Mouse (Mus musculus) kidney, embryonic 16.5 days (tissue): ENCODE measurements at regions not wholly inside any gene's neighbourhood (a gene's known extent, or its start where the extent isn't known, plus 50 kb on each side); places are given as distances from the start of the nearest gene placed in this dataset.

Source experiments
- ATAC-seq: fragments of 200-750 bp; cut with Nextera tagmentation; 2 replicates; pipeline ENCODE4 v1.8.0; 2017; ENCODE audit warnings: moderate TSS enrichment; ENCODE audit not compliant: low FRiP score, low TSS enrichment
- H3K27ac ChIP-seq: fragments of 300-500 bp; sonication (generic); 2 replicates; pipeline ENCODE4 v1.5.1; 2014; ENCODE audit warnings: low read length
- H3K27me3 ChIP-seq: fragments of 300-500 bp; sonication (generic); 2 replicates; pipeline ENCODE4 v1.6.1; 2014; ENCODE audit warnings: low read length, control low read depth, mixed read lengths; ENCODE audit not compliant: insufficient read depth
- H3K36me3 ChIP-seq: fragments of 300-500 bp; sonication (generic); 2 replicates; pipeline ENCODE4 v1.6.1; 2014; ENCODE audit warnings: low read length, control low read depth, mixed read lengths; ENCODE audit not compliant: insufficient read depth
- H3K4me1 ChIP-seq: fragments of 300-500 bp; sonication (generic); 2 replicates; pipeline ENCODE4 v1.6.1; 2014; ENCODE audit warnings: low read length, control low read depth, mixed read lengths; ENCODE audit not compliant: insufficient read depth
- H3K4me2 ChIP-seq: fragments of 300-500 bp; sonication (generic); replicated peaks from 2 replicates; pipeline ENCODE4 v1.6.1; 2014; ENCODE audit warnings: low read depth, low read length
- H3K4me3 ChIP-seq: fragments of 300-500 bp; sonication (generic); 2 replicates; pipeline ENCODE4 v1.5.1; 2014; ENCODE audit warnings: mild to moderate bottlenecking, low read length
- H3K9ac ChIP-seq: fragments of 300-500 bp; sonication (generic); replicated peaks from 2 replicates; pipeline ENCODE4 v1.6.1; 2014; ENCODE audit warnings: low read length
- H3K9me3 ChIP-seq: fragments of 300-500 bp; sonication (generic); 2 replicates; pipeline ENCODE4 v1.6.1; 2016; ENCODE audit warnings: low read length, control low read depth
- WGBS: fragments of 180-500 bp; shearing (Covaris S2); extraction: QIAGEN DNeasy Blood & Tissue Kit; methylation state at CpG from one replicate; pipeline ENCODE4 v1.1.7; 2014; 5-methylcytosine and 5-hydroxymethylcytosine counted together

DNA sequence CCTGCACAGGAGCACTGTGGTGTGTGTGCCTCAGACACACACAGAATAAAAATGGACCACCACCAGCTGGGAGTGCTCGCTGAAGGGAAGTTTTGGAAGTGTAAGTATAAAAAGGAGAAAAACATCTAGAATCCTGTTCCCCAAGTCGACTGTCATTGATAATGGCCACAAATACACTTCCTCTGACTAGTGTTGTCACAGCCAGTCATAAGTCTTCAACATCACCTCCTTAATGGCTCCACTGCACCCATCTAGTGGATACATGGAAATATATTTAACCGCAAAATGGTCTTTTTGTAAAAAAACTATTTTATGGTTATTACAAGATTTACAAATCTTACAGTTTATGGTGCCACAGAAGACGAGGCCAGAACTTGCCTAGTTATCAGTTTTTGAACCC is 73.7 kb upstream of the Slc34a2 start:
- H3K36me3 ChIP-seq, result no peaks in the 10 kb centered on the region
- no peaks in the 10 kb centered on the region for H3K9me3 ChIP-seq
- no peak overlapping the region for H3K27ac ChIP-seq
- no peak overlapping the region for H3K4me3 ChIP-seq
- H3K4me1 ChIP-seq, result no peaks in the 10 kb centered on the region
- no peak overlapping the region for H3K4me2 ChIP-seq
- ATAC-seq, result no peak
- 63% methylated on average over 4 of the region's 4 CpGs for WGBS
- no peaks in the 10 kb centered on the region for H3K27me3 ChIP-seq
- no peak overlapping the region for H3K9ac ChIP-seq

DNA sequence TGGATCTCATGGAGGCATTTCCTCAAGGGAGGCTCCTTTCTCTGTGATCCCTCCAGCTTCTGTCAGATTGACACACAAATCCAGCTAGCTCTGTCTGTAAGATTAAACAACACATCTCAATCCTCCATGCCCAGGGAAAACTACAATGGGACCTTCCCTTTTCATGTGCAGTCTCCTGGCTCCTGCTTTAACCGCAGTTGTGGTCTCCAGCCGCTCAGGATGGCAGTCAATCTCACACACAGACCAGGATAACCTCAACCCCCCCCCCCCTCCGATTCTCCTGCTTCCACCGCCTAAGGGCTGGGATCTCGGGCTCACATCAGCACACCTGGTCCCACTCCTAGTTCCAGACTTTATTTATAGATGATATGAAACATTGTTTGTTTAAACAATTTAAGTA is 66.1 kb upstream of the Slc34a2 start:
- H3K4me1 ChIP-seq, result no peaks in the 10 kb centered on the region
- H3K9ac ChIP-seq, result no peak overlapping the region
- ATAC-seq, result no peak
- H3K27me3 ChIP-seq, result no peaks in the 10 kb centered on the region
- H3K4me2 ChIP-seq, result no peak overlapping the region
- WGBS, result 58% methylated on average over 5 of the region's 5 CpGs
- H3K36me3 ChIP-seq, result no peaks in the 10 kb centered on the region
- no peak overlapping the region for H3K4me3 ChIP-seq
- no peaks in the 10 kb centered on the region for H3K9me3 ChIP-seq
- H3K27ac ChIP-seq, result no peak overlapping the region

DNA sequence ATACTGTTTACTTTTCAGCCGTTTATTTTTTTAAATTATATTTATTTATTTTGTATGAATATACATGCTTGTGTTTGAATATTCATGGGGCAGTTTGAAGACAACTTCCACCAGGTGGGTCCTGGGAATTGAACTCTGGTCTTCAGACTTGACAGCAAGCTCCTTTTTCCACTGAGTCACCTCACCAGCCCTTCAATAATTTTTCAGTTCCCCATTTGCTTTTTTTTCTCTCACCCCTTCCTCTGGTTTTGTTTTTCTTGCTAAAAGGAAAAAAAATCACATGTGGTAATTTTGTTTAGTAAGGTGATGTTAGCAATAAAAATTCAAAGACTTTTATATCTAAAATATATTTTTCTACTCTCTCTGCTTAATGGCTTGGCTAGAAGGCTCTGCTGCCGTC is 64.9 kb upstream of the Slc34a2 start:
- H3K4me1 ChIP-seq, result no peaks in the 10 kb centered on the region
- ATAC-seq, result no peak
- H3K4me3 ChIP-seq, result no peak overlapping the region
- no peaks in the 10 kb centered on the region; the same call in 1 of the 2 replicates for H3K9me3 ChIP-seq
- no peak overlapping the region for H3K9ac ChIP-seq
- H3K27me3 ChIP-seq, result no peaks in the 10 kb centered on the region
- 75% methylated on average over 2 of the region's 2 CpGs for WGBS
- no peaks in the 10 kb centered on the region for H3K36me3 ChIP-seq
- no peak overlapping the region for H3K4me2 ChIP-seq
- H3K27ac ChIP-seq, result no peak overlapping the region

DNA sequence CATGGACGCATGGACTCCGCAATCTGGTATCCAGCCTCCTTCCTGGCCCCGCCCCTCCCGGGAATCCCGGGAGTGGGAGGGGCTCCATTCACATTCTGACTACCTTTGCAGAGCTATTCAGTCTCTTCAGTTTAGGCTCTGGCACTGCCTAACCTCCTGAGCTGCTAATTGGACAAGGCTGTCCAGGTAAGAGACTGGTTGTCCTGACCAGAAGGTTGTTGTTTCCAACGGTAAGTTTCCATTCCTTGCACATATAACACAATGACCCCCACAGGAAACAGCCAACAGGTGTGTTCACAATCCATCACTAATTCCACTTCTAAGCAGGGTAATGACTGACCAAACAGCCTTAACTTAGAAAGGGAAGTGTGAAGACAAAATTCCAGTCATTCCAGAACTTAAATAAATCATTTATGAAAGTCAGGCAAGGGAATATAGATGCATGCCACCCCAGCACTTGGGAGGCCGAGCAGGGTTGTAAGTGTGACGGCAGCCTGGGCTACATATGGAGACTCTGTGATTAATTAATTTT is 62.3 kb upstream of the Slc34a2 start:
- ATAC-seq, result peak; percentile 82
- Histone ChIP-seq H3K9me3 (peaks cover 6% of the 10 kb centered on the region), H3K4me1 (0 out of 2 replicates have a peak, but pooled peaks cover 5% of the 10 kb centered on the region), H3K4me2 (no peak overlapping the region; the same call in 1 of the 2 replicates), H3K27me3 (no peaks in the 10 kb centered on the region), H3K36me3 (no peaks in the 10 kb centered on the region), H3K4me3 (no peak overlapping the region), H3K9ac (no peak overlapping the region), H3K27ac (0 out of 2 replicates have a peak overlapping the region, but pooled peaks have one; percentile 13)
- 56% methylated on average over 8 of the region's 8 CpGs for WGBS

DNA sequence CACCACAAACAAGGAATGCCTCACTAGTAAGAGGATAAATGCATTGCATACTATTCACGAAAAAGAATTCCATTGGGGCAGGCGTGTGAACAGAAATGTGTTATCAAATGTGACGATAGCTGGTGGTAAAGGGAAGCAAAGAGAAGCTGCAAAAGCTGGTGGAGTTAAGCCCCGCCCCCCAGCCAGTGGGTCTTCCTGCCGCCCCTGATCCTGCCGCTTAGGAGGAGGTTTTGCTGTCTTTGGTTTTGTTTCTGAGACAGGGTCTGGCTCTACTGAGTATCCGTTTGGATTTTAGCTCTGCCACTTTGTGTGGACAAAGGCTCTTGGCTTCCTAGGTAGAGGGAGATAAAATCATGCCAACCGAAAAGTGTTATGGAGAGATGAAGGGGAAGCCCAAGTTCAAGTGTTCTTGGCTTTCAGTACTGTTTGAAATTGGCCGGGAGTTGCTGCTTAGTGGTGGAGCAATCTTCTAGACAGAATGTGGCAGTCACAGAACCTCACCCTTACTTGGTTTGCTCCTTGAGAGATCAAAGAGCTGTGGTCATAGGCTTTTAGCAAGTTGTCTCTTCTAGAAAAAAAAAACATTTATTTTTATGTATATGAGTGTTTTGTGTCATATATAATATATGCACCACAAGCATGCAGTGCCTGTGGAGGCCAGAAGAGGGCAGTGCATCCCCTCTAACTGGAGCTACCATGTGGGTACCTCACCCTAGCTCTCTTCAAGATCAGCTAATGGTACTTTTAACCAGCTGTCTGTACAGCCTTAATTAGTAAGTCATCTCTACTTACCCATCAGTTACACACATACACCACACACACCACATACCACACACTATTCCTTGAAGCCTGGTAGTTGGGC is 59.8 kb upstream of the Slc34a2 start:
- Histone ChIP-seq H3K9ac (no peak overlapping the region), H3K4me3 (no peak overlapping the region), H3K36me3 (no peaks in the 10 kb centered on the region), H3K27ac (no peak overlapping the region), H3K4me2 (no peak overlapping the region), H3K27me3 (no peaks in the 10 kb centered on the region), H3K4me1 (0 out of 2 replicates have a peak, but pooled peaks cover 5% of the 10 kb centered on the region), H3K9me3 (peaks cover 6% of the 10 kb centered on the region)
- ATAC-seq, result no peak
- whole genome bisulfite sequencing, result 81% methylated on average over 9 of the region's 9 CpGs

DNA sequence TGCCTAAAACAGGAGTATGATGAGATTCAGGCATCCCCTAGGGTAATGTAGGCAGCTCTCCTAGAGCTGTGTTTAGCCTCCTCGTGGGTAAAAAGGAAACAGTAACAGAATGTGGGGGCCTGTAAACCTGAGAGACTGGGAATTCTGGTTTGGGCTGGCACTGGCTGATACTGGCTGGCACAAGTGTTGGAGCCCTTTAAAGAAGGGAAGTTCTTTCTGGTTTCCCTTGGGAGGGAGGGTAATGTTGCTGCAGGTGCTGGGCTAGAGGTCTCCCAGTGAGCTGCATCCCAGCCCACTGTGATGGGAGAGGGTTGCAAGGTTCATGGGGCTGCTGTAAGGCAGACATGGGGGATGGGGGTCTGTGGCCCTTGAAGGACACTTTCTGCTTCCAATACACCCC is 58.4 kb upstream of the Slc34a2 start:
- Histone ChIP-seq H3K27ac (peak overlapping the region; percentile 66), H3K9me3 (peaks cover 6% of the 10 kb centered on the region), H3K36me3 (no peaks in the 10 kb centered on the region), H3K4me2 (no peak overlapping the region), H3K27me3 (no peaks in the 10 kb centered on the region), H3K9ac (no peak overlapping the region), H3K4me1 (0 out of 2 replicates have a peak, but pooled peaks cover 5% of the 10 kb centered on the region), H3K4me3 (no peak overlapping the region)
- 26% methylated on average over 1 of the region's 1 CpGs for WGBS
- peak; percentile 39; the same call in 1 of the 2 replicates for ATAC-seq

DNA sequence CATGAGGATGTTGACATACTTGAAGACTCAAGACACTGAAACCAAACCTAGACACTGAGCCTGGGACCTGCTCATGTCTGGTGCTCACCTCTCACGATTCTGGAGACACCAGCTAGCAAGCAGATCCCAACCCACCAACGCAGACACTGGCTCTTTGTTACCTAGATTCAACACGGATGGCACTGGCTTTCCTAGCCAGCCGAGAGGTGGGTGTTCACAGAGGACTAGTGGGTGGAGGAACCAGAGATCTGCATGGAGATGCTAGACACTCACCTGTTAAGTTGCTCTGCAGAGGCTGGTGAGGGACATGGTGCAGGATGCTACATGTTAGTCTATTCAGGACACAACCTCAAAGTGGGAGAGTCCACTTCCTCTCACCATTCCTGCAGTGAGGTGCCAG is 55.8 kb upstream of the Slc34a2 start:
- H3K4me1 ChIP-seq, result 0 out of 2 replicates have a peak, but pooled peaks cover 5% of the 10 kb centered on the region
- 86% methylated on average over 4 of the region's 4 CpGs for WGBS
- no peak overlapping the region for H3K9ac ChIP-seq
- H3K4me2 ChIP-seq, result no peak overlapping the region
- H3K27ac ChIP-seq, result no peak overlapping the region
- H3K4me3 ChIP-seq, result no peak overlapping the region
- peaks cover 6% of the 10 kb centered on the region for H3K9me3 ChIP-seq
- H3K36me3 ChIP-seq, result no peaks in the 10 kb centered on the region
- no peaks in the 10 kb centered on the region for H3K27me3 ChIP-seq
- ATAC-seq, result no peak

DNA sequence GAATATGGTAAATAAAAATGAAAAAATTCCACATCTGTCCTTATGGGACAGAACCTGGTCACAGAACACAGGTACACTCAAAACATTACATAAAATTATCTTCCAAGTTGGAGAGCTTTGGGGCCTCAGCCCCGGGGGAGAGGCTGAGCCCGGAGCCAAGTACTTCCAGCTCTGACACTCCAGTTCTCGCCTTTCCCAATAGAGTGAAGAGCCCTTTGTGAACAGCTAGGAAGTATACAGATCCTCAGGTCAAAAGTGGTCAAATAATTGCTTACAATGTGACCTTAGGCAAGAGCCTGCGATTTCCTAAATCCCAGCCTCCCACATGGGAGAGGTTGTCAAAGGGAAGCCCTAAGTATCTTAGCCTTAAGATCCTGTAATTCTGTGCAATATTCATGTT is 55.1 kb upstream of the Slc34a2 start:
- H3K9ac ChIP-seq, result no peak overlapping the region
- H3K36me3 ChIP-seq, result no peaks in the 10 kb centered on the region
- no peak for ATAC-seq
- no peak overlapping the region for H3K27ac ChIP-seq
- 0 out of 2 replicates have a peak, but pooled peaks cover 5% of the 10 kb centered on the region for H3K4me1 ChIP-seq
- no peak overlapping the region for H3K4me3 ChIP-seq
- peaks cover 10% of the 10 kb centered on the region for H3K9me3 ChIP-seq
- no peak overlapping the region for H3K4me2 ChIP-seq
- H3K27me3 ChIP-seq, result no peaks in the 10 kb centered on the region
- 46% methylated on average over 4 of the region's 4 CpGs for WGBS
